Mouse (Mus musculus) liver, embryonic 13.5 days (tissue): ENCODE results near the gene Acp5. TPM values are rescaled to one million over a fixed set of nuclear protein-coding genes. Genes with fewer than 3 reads are reported as not detected.
A peak's percentile ranks its signal among the peaks of the same experiment; 100 is the strongest.
"Not testable (repeated sequence)": the region's sequence is repeated elsewhere in the genome, so short reads cannot be mapped to it uniquely, and the experiment has no call there.

Experiments
- ATAC-seq: fragments of 200-750 bp; cut with Nextera tagmentation; 2 replicates; pipeline ENCODE4 v1.8.0; 2017; ENCODE audit warnings: low read depth, mild to moderate bottlenecking, moderate number of reproducible peaks, moderate library complexity
- DNase-seq: peaks from one replicate; pipeline ENCODE4 v3.0.0; 2022
- H3K27ac ChIP-seq: fragments of 300-500 bp; sonication (generic); 2 replicates; pipeline ENCODE4 v1.5.1; 2015; ENCODE audit warnings: moderate library complexity, mild to moderate bottlenecking, inconsistent platforms
- H3K27me3 ChIP-seq: fragments of 300-500 bp; sonication (generic); 2 replicates; pipeline ENCODE4 v1.6.1; 2015; ENCODE audit warnings: mild to moderate bottlenecking, inconsistent platforms
- H3K36me3 ChIP-seq: fragments of 300-500 bp; sonication (generic); 2 replicates; pipeline ENCODE4 v1.6.1; 2015; ENCODE audit warnings: mild to moderate bottlenecking, inconsistent platforms
- H3K4me1 ChIP-seq: fragments of 300-500 bp; sonication (generic); replicated peaks from 2 replicates; pipeline ENCODE4 v1.6.1; 2015; ENCODE audit warnings: inconsistent platforms
- H3K4me2 ChIP-seq: fragments of 300-500 bp; sonication (generic); 2 replicates; pipeline ENCODE4 v1.6.1; 2015; ENCODE audit warnings: inconsistent platforms, mild to moderate bottlenecking, moderate library complexity
- H3K4me3 ChIP-seq: fragments of 300-500 bp; sonication (generic); replicated peaks from 2 replicates; pipeline ENCODE4 v1.5.1; 2015; ENCODE audit warnings: mild to moderate bottlenecking, inconsistent platforms
- H3K9ac ChIP-seq: fragments of 300-500 bp; sonication (generic); 2 replicates; pipeline ENCODE4 v1.6.1; 2015; ENCODE audit warnings: mild to moderate bottlenecking, inconsistent platforms
- H3K9me3 ChIP-seq: fragments of 300-500 bp; sonication (generic); replicated peaks from 2 replicates; pipeline ENCODE4 v1.6.1; 2016; ENCODE audit warnings: inconsistent platforms
- WGBS: fragments of 180-500 bp; shearing (Covaris S2); methylation state at CpG from one replicate; pipeline ENCODE4 v1.1.7; 2015; ENCODE audit not compliant: insufficient replicate concordance; 5-methylcytosine and 5-hydroxymethylcytosine counted together
- polyA plus RNA-seq: library from polyadenylated mRNA; unstranded; fragments of >200 nt; fragmentation: Nextera tagmentation; extraction: Ambion mirVana; gene quantifications from 2 replicates; pipeline ENCODE4 v1.2.1, GENCODE M21; 2015

The Acp5 gene
- polyA plus RNA-seq, 1 experiment from 2014 or later: 184 TPM

DNA sequence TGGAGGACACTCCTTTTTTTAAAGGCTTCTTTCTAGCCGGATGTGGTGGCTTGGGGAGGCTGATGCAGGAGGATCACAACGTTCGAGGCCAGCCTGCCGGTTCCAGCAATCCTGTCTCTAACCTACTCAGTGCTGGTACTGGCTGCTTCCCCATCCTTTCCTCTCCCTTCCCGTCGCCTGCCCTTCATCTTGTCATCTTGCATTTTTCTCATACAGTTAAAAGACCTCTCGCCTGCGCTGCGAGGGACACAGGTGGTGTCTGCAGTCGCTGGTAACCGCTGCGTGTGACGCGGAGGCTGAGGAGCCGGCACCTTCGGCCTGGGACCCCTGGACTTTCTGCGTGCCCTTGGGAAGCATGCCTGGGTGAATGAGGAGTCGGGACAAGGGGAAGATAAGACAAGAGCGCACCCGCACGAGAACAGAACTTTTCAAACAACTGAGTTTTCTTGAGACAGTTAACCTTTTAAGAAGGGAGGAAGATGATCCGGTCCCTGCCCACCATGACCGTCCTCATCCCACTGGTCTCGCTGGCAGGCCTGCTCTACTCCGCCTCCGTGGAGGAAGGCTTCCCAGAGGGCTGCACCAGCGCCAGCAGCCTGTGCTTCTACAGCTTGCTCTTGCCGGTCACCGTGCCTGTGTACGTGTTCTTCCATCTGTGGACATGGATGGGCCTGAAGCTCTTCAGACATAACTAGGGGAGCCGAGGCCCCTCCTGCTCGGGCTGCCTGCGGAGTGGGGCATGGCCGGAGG, 22.2 kb upstream of the Acp5 start:
- peaks cover 22% of the 10 kb centered on the region for H3K4me1 ChIP-seq
- DNase-seq (no peak), ATAC-seq (no peak)
- peak overlapping the region; percentile 89 for H3K4me2 ChIP-seq
- no peaks in the 10 kb centered on the region for H3K27me3 ChIP-seq
- H3K9me3 ChIP-seq: no peaks in the 10 kb centered on the region
- 64% methylated on average over 34 of the region's 34 CpGs for WGBS
- no peak overlapping the region for H3K27ac ChIP-seq
- peak overlapping the region; percentile 76 for H3K4me3 ChIP-seq
- H3K36me3 ChIP-seq: peaks cover 12% of the 10 kb centered on the region; the same call in 1 of the 2 replicates
- peak overlapping the region; percentile 86 for H3K9ac ChIP-seq

DNA sequence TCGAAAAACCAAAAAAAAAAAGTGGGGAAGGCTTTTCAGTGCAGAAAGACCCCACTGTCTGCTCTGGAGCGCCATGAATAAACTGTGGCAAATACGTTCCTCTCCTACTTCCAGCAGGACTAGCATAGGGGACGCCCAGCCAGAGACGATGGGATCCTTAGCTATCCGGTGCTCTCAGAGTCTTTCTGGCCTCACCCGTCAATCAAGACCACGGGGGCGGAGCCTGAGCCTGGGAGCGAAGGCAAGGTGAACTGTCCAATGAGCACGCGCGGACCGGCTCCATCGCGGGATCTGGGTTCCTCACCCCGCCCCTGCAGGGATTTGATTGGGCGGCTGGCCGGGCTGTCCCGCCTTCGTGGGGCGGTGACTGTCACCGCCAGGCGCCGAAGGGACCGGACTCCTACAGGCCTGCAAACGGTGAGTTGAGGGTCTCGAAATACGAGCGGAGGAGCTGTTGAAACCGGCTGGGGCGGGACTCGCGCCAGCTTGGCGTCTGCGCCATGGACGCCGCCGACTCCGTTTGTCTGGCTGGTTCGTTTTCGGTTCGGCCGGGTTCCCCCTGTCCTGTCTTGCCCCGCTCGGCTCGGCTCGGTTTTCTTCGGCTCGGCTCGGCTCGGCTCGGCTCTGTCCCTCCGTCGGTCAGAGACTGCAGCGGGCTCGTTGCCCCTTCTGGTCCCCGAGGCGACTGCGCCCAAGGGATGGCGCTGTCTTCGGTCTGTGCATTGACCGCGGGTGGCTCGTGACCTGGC, 21.2 kb upstream of the Acp5 start, which contains the start of gene Pigyl:
Pigyl (plus strand) TSS at position 350 of the 749 bp plus-strand sequence.
- H3K27me3 ChIP-seq: no peaks in the 10 kb centered on the region
- peak within 1 kb of the TSS; percentile 86 for H3K9ac ChIP-seq
- ATAC-seq: peak; percentile 97
- H3K4me3 ChIP-seq: peak within 1 kb of the TSS; percentile 76
- H3K27ac ChIP-seq: peak within 1 kb of the TSS; percentile 77
- no peaks in the 10 kb centered on the region for H3K9me3 ChIP-seq
- DNase-seq: peak; percentile 99
- WGBS: under 1% methylated on average over 65 of the region's 65 CpGs
- peak within 1 kb of the TSS; percentile 89 for H3K4me2 ChIP-seq
- peaks cover 12% of the 10 kb centered on the region; the same call in 1 of the 2 replicates for H3K36me3 ChIP-seq
- peaks cover 22% of the 10 kb centered on the region for H3K4me1 ChIP-seq

DNA sequence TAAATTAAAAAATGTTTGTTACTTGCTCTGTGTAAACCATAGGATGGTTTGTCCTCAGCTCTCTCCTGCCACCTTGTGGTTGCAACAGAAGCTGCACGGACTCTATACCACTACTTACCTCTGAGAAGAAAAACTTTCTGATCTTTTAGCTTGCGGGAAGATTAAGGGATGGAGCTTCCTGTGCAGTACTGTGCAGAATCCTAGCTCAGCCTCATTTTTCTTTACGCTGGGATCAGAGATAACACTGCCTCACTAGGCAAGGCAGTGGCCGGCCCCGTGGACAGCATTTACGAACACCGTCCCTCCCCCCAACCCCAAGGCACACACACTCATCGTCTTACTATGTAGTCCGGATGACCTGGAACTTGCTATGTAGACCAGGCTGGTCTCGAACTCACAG, 20.1 kb upstream of the Acp5 start:
- H3K9me3 ChIP-seq: no peaks in the 10 kb centered on the region
- peaks cover 22% of the 10 kb centered on the region for H3K4me1 ChIP-seq
- ATAC-seq: 0 out of 2 replicates have a peak, but pooled peaks have one; percentile 6
- H3K36me3 ChIP-seq: peaks cover 12% of the 10 kb centered on the region; the same call in 1 of the 2 replicates
- H3K27me3 ChIP-seq: no peaks in the 10 kb centered on the region
- WGBS: 8% methylated on average over 10 of the region's 10 CpGs
- peak overlapping the region; percentile 89 for H3K4me2 ChIP-seq
- DNase-seq: peak; percentile 60
- peak overlapping the region; percentile 76 for H3K4me3 ChIP-seq
- peak overlapping the region; percentile 60; the same call in 1 of the 2 replicates for H3K9ac ChIP-seq
- no peak overlapping the region; the same call in 1 of the 2 replicates for H3K27ac ChIP-seq

DNA sequence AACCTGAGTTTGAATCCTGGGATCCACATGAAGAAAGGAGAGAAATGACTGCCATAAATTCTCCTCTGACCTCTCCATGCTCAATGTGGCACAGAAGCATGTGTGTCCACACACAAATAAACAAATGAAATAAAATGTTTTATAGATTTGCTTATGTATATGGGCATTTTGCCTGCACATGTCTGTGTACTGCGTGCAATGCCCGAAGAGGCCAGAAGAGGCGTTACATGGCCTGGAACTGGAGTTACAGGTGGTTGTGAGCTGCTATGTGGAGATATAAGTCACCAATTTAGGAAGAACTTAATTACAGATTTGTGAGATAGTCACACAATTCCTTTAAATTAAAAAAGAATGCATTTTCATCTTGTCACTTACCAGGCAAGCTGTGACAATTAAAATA, 18.3 kb upstream of the Acp5 start:
- WGBS: 76% methylated on average over 3 of the region's 3 CpGs
- H3K4me3 ChIP-seq: no peak overlapping the region
- DNase-seq: no peak
- no peak overlapping the region for H3K9ac ChIP-seq
- no peak overlapping the region for H3K27ac ChIP-seq
- ATAC-seq: no peak
- no peaks in the 10 kb centered on the region for H3K27me3 ChIP-seq
- H3K4me1 ChIP-seq: peaks cover 35% of the 10 kb centered on the region
- peaks cover 12% of the 10 kb centered on the region; the same call in 1 of the 2 replicates for H3K36me3 ChIP-seq
- no peaks in the 10 kb centered on the region for H3K9me3 ChIP-seq
- H3K4me2 ChIP-seq: no peak overlapping the region

DNA sequence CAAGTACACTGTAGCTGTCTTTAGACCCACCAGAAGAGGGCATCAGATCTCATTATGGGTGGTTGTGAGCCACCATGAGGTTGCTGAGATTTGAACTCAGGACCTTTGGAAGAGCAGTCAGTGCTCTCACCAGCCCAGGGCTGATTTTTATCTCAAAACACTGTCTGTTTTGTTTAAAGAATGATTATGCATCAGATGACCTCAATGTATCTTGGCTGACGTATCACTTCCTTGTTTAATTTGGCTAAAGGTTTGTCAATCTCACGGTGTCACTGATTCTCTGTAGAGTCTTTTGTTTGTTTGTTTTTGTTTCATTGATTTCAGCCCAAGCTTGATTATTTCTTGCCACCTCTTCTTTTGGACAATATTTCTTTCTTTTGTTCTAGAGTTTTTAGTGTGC, 15.4 kb upstream of the Acp5 start:
- no peak overlapping the region for H3K9ac ChIP-seq
- H3K4me3 ChIP-seq: no peak overlapping the region
- no peak overlapping the region for H3K4me2 ChIP-seq
- no peaks in the 10 kb centered on the region for H3K36me3 ChIP-seq
- WGBS: 74% methylated on average over 2 of the region's 2 CpGs
- DNase-seq (no peak), ATAC-seq (no peak)
- peaks cover 18% of the 10 kb centered on the region for H3K4me1 ChIP-seq
- H3K27ac ChIP-seq: no peak overlapping the region
- no peaks in the 10 kb centered on the region for H3K27me3 ChIP-seq
- no peaks in the 10 kb centered on the region for H3K9me3 ChIP-seq

DNA sequence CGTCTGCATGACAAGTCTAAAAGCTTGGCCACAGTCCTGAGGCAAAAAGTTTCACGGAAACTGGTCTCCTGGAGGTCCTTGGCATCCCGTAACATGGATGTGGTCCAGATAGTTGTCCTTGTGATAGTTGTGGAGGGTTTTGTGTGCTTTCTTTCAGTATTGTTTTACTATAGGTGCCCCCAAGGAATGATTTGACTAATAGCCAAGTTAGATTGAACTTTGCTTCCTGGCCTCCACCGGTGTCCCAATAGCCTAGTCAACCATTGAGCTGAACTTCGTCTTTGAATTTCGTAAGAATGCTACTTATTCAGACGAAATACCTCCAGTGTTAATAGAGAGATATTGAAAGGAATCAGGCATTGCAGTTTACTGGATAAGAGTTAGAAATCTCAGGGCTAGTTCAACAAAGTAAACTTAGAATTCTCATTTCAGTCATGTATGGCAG, 14.8 kb upstream of the Acp5 start:
- not testable (repeated sequence) for H3K36me3 ChIP-seq, H3K4me2 ChIP-seq, H3K4me3 ChIP-seq, H3K9me3 ChIP-seq, DNase-seq, H3K9ac ChIP-seq, H3K27ac ChIP-seq, ATAC-seq, H3K27me3 ChIP-seq
- peaks cover 13% of the 10 kb centered on the region for H3K4me1 ChIP-seq
- WGBS: 61% methylated on average over 7 of the region's 7 CpGs

DNA sequence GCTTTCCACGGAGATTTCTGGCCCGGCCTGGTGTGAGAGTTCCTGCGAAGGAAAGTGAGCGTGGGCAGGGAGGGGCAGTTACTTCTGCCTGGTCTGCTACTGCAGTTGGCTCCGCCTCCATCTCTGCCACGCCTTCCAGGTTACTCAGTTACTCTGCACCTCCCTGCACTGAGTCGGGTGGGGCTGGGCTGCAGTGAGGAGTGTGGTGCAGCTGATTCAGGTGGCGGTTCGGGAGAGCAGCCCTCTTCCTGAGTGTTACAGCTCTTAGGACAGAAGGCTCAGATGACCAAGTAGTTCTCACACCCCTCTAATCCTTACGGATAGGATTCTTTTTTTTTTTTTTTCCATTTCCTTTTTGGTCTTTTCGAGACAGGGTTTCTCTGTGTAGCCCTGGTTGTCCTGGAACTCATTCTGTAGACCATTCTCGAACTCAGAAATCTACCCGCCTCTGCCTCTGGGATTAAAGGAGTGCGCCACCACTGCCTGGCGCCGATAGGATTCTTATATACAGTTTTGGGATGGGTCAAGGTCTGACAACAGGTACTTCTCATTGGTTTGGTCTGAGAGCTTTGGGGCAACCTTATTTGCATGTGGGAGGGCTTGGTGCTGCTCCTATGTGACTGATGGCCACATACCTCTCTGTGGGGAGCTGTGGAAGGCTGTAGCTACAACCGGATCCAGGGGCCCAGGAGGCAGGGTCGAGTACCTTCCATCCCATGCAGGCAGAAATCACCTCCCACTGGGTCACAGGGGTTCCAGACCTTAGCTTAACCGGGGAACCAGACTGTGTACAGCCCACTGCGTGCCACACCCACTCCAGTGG, 14.1 kb upstream of the Acp5 start:
- no peak overlapping the region for H3K4me3 ChIP-seq
- no peaks in the 10 kb centered on the region for H3K27me3 ChIP-seq
- DNase-seq: peak; percentile 68

DNA sequence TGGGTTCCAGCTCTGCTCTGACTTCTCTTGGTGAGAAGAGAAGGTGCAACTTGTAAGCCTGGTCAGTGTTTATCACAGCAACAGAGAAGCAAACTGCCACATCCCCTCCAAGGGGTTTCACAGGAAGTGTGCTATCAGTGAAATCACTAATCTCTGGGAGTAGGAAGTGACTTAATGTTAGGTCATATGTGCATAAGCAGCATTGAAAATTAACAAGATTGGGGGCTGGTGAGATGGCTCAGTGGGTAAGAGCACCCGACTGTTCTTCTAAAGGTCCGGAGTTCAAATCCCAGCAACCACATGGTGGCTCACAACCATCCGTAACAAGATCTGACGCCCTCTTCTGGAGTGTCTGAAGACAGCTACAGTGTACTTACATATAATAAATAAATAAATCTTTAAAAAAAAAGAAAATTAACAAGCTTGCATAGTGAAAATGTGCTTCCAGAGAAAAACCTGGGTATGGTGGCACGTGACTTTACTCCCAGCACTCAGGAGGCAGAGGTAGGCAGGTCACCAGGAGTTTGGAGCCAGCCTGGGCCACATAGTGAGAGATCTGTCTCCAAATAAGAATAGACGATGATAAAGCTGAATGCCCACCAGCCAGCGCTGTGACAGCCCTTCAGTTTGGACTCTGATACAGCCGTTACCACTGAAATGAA, 8.9 kb upstream of the Acp5 start:
- no peak overlapping the region for H3K27ac ChIP-seq
- H3K27me3 ChIP-seq: no peaks in the 10 kb centered on the region

More for the DNA sequence above, 14.1 kb upstream of the Acp5 start:
- no peaks in the 10 kb centered on the region for H3K36me3 ChIP-seq
- H3K4me2 ChIP-seq: 0 out of 2 replicates have a peak overlapping the region, but pooled peaks have one; percentile 7
- WGBS: 45% methylated on average over 20 of the region's 20 CpGs
- no peak overlapping the region for H3K27ac ChIP-seq
- peaks cover 13% of the 10 kb centered on the region for H3K4me1 ChIP-seq
- no peaks in the 10 kb centered on the region for H3K9me3 ChIP-seq
- peak; percentile 91 for ATAC-seq
- H3K9ac ChIP-seq: no peak overlapping the region

DNA sequence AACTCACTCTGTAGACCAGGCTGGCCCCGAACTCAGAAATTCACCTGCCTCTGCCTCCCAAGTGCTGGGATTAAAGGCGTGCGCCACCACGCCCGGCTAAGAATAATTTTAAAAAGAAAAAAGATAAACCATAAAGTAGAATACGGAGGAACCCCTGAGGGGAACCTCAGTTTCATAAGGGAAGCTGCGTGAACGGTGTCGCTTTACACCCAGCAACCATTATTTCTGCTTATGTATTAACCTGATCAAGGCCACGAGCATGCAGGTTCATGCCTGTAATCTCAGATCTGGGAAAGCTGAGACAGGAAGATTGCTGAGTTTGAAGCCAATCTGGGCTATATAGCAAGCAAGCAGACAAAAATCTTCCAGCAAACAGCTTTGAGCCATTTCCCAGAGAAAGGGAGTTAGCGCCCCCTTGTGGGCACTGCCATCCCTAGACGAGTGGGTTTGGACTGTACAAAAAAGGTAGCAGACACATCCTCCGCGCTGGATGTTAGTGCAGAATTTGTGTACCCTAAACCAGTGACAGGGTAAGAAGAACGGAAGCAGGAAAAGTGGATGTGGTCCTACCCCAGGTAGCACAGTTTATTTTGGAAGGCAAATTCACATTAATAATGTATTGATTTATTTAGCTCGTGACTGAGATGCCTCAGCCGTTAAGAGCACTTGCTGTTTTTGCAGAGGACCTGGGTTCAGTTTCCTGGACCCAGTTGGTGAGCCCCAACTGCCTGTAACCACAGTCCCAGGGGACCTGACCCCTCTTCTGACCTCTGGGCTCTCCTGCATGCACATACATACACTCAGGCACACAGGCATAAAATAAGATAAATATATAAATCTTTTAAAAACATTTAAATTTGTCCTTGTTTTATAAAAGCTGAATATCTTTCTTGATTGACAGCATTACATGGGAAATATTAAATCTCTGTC, 7.9 kb upstream of the Acp5 start:
- Histone ChIP-seq H3K4me3 (no peak overlapping the region), H3K27me3 (no peaks in the 10 kb centered on the region), H3K4me2 (no peak overlapping the region), H3K36me3 (no peaks in the 10 kb centered on the region), H3K27ac (no peak overlapping the region), H3K9me3 (no peaks in the 10 kb centered on the region), H3K4me1 (peaks cover 3% of the 10 kb centered on the region), H3K9ac (no peak overlapping the region)
- peak; percentile 77 for DNase-seq
- peak; percentile 66 for ATAC-seq
- 39% methylated on average over 17 of the region's 17 CpGs for WGBS

More for the DNA sequence above, 8.9 kb upstream of the Acp5 start:
- ATAC-seq (no peak), DNase-seq (no peak)
- H3K9me3 ChIP-seq: no peaks in the 10 kb centered on the region
- H3K36me3 ChIP-seq: no peaks in the 10 kb centered on the region
- peaks cover 7% of the 10 kb centered on the region for H3K4me1 ChIP-seq
- H3K4me2 ChIP-seq: no peak overlapping the region
- WGBS: 60% methylated on average over 8 of the region's 8 CpGs
- H3K9ac ChIP-seq: no peak overlapping the region
- H3K4me3 ChIP-seq: no peak overlapping the region

DNA sequence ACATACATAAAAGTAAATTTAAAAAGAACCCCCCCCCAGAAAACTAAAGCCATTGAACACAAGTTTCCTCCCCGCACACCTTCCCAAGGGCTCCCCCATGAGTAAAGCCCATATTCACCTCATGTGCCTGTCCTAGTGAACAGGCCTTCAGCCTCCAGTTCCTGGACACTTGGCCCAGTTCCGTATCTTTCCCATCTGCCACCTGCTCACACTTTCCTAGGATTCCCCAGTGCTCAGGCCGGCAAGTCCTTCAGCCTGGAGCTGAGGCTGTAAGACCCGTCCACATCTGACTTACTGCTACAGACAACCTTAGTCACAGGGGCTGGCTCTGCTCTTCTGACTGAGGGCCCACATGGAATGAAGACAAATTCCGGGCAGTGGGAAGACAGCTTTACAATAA, 4.2 kb upstream of the Acp5 start:
- peaks cover 38% of the 10 kb centered on the region for H3K4me1 ChIP-seq
- H3K9me3 ChIP-seq: no peaks in the 10 kb centered on the region
- DNase-seq (no peak), ATAC-seq (no peak)
- no peaks in the 10 kb centered on the region for H3K36me3 ChIP-seq
- H3K9ac ChIP-seq: no peak overlapping the region
- H3K27ac ChIP-seq: no peak overlapping the region
- WGBS: 80% methylated on average over 5 of the region's 5 CpGs
- no peaks in the 10 kb centered on the region for H3K27me3 ChIP-seq
- no peak overlapping the region for H3K4me2 ChIP-seq
- no peak overlapping the region for H3K4me3 ChIP-seq
